9 mouse cellular contexts compared by ENCODE assay signal in the genomic region with DNA sequence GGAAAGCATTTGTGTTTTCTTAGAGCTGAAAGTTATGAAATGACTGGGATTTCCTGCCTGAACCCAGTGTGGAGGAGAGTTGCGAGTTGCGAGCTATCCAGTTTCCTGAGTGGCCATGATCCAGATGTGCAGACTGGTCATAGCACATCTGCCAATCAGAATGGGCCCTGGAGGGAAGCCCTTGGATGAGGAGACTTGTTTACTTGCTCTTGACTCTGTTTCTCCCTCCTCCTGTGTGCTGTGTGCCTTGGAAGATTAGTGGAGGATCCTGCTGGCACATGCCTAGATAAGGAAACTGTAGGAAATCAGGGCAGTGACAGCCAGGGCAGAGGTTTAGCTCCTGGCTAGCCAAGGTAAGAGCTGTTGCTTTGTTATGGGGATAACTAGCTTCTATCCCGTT. TPM values are rescaled to one million over a fixed set of nuclear protein-coding genes. Genes with fewer than 3 reads are reported as not detected.
DNase-seq lines count a peak whose midpoint lies in the region; ATAC-seq lines count a peak whose summit lies in the region.
"Had no signal": no experiment of that assay in that cellular context is flagged by ENCODE, and none has a peak within 500 bp of the region (broad histone marks: within the 10 kb centered on the region; RNA-seq: fewer than 3 reads in every experiment).

No protein-coding gene starts in this region.

- H3K4me2 ChIP-seq in hindbrain, embryonic 14.5 days (replicated peaks): no peak overlapping the region
- peak overlapping the region; percentile 42 for H3K4me2 ChIP-seq in embryonic facial prominence, embryonic 13.5 days
- peak overlapping the region; percentile 32 for H3K4me2 ChIP-seq in lung, embryonic 16.5 days (ENCODE audit: low read depth, low read length)
- H3K4me2 ChIP-seq: limb, embryonic 12.5 days had no signal

- peaks cover 8% of the 10 kb centered on the region; the same call in 1 of the 2 replicates for H3K4me1 ChIP-seq in hindbrain, embryonic 10.5 days (replicated peaks)
- no peaks in the 10 kb centered on the region for H3K4me1 ChIP-seq in hindbrain, embryonic 14.5 days (replicated peaks; ENCODE audit: control insufficient read depth, insufficient read depth, low read length)
- peaks cover 29% of the 10 kb centered on the region for H3K4me1 ChIP-seq in embryonic facial prominence, embryonic 13.5 days
- H3K4me1 ChIP-seq in lung, embryonic 16.5 days (replicated peaks; ENCODE audit: control insufficient read depth, insufficient read depth, low read length): peaks cover 10% of the 10 kb centered on the region

- H3K4me3 ChIP-seq in hindbrain, embryonic 10.5 days: no peak overlapping the region
- H3K4me3 ChIP-seq in hindbrain, embryonic 14.5 days (replicated peaks; ENCODE audit: low read length): no peak overlapping the region
- 0 out of 2 replicates have a peak overlapping the region, but pooled peaks have one; percentile 5 for H3K4me3 ChIP-seq in embryonic facial prominence, embryonic 13.5 days
- peak overlapping the region; percentile 24 for H3K4me3 ChIP-seq in lung, embryonic 16.5 days (ENCODE audit: low read length)
- H3K4me3 ChIP-seq: limb, embryonic 12.5 days had no signal

- no peaks in the 10 kb centered on the region for H3K9me3 ChIP-seq in hindbrain, embryonic 10.5 days
- no peaks in the 10 kb centered on the region for H3K9me3 ChIP-seq in hindbrain, embryonic 14.5 days (ENCODE audit: control insufficient read depth, low read length)
- no peaks in the 10 kb centered on the region for H3K9me3 ChIP-seq in embryonic facial prominence, embryonic 13.5 days
- 0 out of 2 replicates have a peak, but pooled peaks cover 4% of the 10 kb centered on the region for H3K9me3 ChIP-seq in lung, embryonic 16.5 days (ENCODE audit: control insufficient read depth, low read length)
- H3K9me3 ChIP-seq: limb, embryonic 12.5 days had no signal

- DNase-seq in hindbrain, embryonic 10.5 days (ENCODE audit: low spot score): peak; percentile 8
- no peak for DNase-seq in hindbrain, embryonic 14.5 days (ENCODE audit: low spot score)
- peak; percentile 72 to 74 for DNase-seq in heart, postnatal 10 days
- no peak for DNase-seq in left cerebral cortex, postnatal 4 days
- no peak for DNase-seq in liver

- peaks cover 5% of the 10 kb centered on the region; the same call in 1 of the 2 replicates for H3K36me3 ChIP-seq in hindbrain, embryonic 10.5 days
- H3K36me3 ChIP-seq in hindbrain, embryonic 14.5 days (replicated peaks; ENCODE audit: control insufficient read depth, insufficient read depth): no peaks in the 10 kb centered on the region
- peaks cover 8% of the 10 kb centered on the region for H3K36me3 ChIP-seq in embryonic facial prominence, embryonic 13.5 days
- peaks cover 8% of the 10 kb centered on the region for H3K36me3 ChIP-seq in lung, embryonic 16.5 days (ENCODE audit: control insufficient read depth, insufficient read depth, low read length)

- WGBS in hindbrain, embryonic 10.5 days: 46% methylated on average over 3 of the region's 3 CpGs
- WGBS in hindbrain, embryonic 14.5 days: 60% methylated on average over 3 of the region's 3 CpGs
- WGBS in embryonic facial prominence, embryonic 13.5 days: 12% methylated on average over 3 of the region's 3 CpGs
- WGBS in lung, embryonic 16.5 days: 36% methylated on average over 3 of the region's 3 CpGs

- intact Hi-C loops in heart, postnatal 10 days (cut with DNase I): no loop called here
- intact Hi-C loops in left cerebral cortex, postnatal 4 days (cut with DNase I): no loop called here

- no peak overlapping the region for H3K9ac ChIP-seq in hindbrain, embryonic 14.5 days
- peak overlapping the region; percentile 54; the same call in 1 of the 2 replicates for H3K9ac ChIP-seq in embryonic facial prominence, embryonic 13.5 days
- H3K9ac ChIP-seq in lung, embryonic 16.5 days (ENCODE audit: low read length): peak overlapping the region; percentile 43; the same call in 1 of the 2 replicates
- H3K9ac ChIP-seq: limb, embryonic 12.5 days had no signal

- no peak for ATAC-seq in hindbrain, embryonic 14.5 days (ENCODE audit: low FRiP score)
- 0 out of 2 replicates have a peak, but pooled peaks have one; percentile 71 for ATAC-seq in embryonic facial prominence, embryonic 13.5 days (ENCODE audit: insufficient number of reproducible peaks, insufficient read depth, low FRiP score, low TSS enrichment, low read depth)
- ATAC-seq in lung, embryonic 16.5 days (ENCODE audit: low read depth): peak; percentile 86
- no peak for ATAC-seq in megakaryocyte, adult 5-6 weeks (ENCODE audit: poor library complexity, severe bottlenecking)

- H3K27ac ChIP-seq in hindbrain, embryonic 10.5 days: no peak overlapping the region
- no peak overlapping the region for H3K27ac ChIP-seq in hindbrain, embryonic 14.5 days
- peak overlapping the region; percentile 86 for H3K27ac ChIP-seq in embryonic facial prominence, embryonic 13.5 days
- H3K27ac ChIP-seq in lung, embryonic 16.5 days (ENCODE audit: low read length): peak overlapping the region; percentile 90
- H3K27ac ChIP-seq: limb, embryonic 12.5 days had no signal

- no peaks in the 10 kb centered on the region for H3K27me3 ChIP-seq in hindbrain, embryonic 10.5 days (ENCODE audit: insufficient read depth, poor library complexity, severe bottlenecking)
- no peaks in the 10 kb centered on the region for H3K27me3 ChIP-seq in hindbrain, embryonic 14.5 days (ENCODE audit: control insufficient read depth, insufficient read depth, low read length)
- no peaks in the 10 kb centered on the region for H3K27me3 ChIP-seq in embryonic facial prominence, embryonic 13.5 days
- no peaks in the 10 kb centered on the region for H3K27me3 ChIP-seq in lung, embryonic 16.5 days (ENCODE audit: control insufficient read depth, insufficient read depth, low read depth, low read length)
- H3K27me3 ChIP-seq: limb, embryonic 12.5 days had no signal

RNA-seq across cellular contexts. Expression of a gene that starts 36.4 kb away (rescaled TPM):
- polyA plus RNA-seq in hindbrain, embryonic 10.5 days (2016; fragmentation: Nextera tagmentation; extraction: Ambion mirVana): not detected in 2 replicates
- polyA plus RNA-seq in hindbrain, embryonic 14.5 days (2014; fragmentation: Nextera tagmentation; extraction: Ambion mirVana): 0.21 TPM in 1 of 2 replicates, not detected in the other
- 0.22 and 0.29 TPM in 2 replicates for polyA plus RNA-seq in embryonic facial prominence, embryonic 13.5 days (2015; fragmentation: Nextera tagmentation; extraction: Ambion mirVana)
- not detected for total RNA-seq in heart, postnatal 10 days (2021)
- polyA plus RNA-seq in lung, embryonic 16.5 days (2015; fragmentation: Nextera tagmentation; extraction: Ambion mirVana): 0.16 and 0.23 TPM in 2 replicates
- total RNA-seq in left cerebral cortex, postnatal 4 days (2021): not detected
- not detected in 2 replicates for total RNA-seq in megakaryocyte, adult 5-6 weeks (2015)
- not detected in 2 replicates for total RNA-seq in megakaryocyte, adult 5-6 weeks (2017)
- polyA plus RNA-seq: limb, embryonic 12.5 days had no signal

Comparison
In these comparisons a context has a peak if more than half of its experiments do, and no peak if none do; other contexts are left out.
1. DNase-seq: peak in hindbrain, embryonic 10.5 days (single experiment) and heart, postnatal 10 days (2 of 2); none in hindbrain, embryonic 14.5 days (single experiment), left cerebral cortex, postnatal 4 days (single experiment) and liver (single experiment).
2. H3K27ac ChIP-seq: peak in embryonic facial prominence, embryonic 13.5 days (single experiment) and lung, embryonic 16.5 days (single experiment); none in hindbrain, embryonic 10.5 days (single experiment) and hindbrain, embryonic 14.5 days (single experiment).
3. H3K4me3 ChIP-seq: peak in embryonic facial prominence, embryonic 13.5 days (single experiment) and lung, embryonic 16.5 days (single experiment); none in hindbrain, embryonic 10.5 days (single experiment) and hindbrain, embryonic 14.5 days (single experiment).
4. ATAC-seq: peak in embryonic facial prominence, embryonic 13.5 days (single experiment) and lung, embryonic 16.5 days (single experiment); none in hindbrain, embryonic 14.5 days (single experiment) and megakaryocyte, adult 5-6 weeks (single experiment).